Comparison of ENCODE assay signal across 21 mouse cellular contexts in genomic region chr4:87473331-87474039, GRCm38 (mm10).
A peak's percentile ranks its signal among the peaks of the same experiment; 100 is the strongest.
DNase-seq lines count a peak whose midpoint lies in the region; ATAC-seq lines count a peak whose summit lies in the region.
"Had no signal": no experiment of that assay in that cellular context is flagged by ENCODE, and none has a peak within 500 bp of the region (broad histone marks: within the 10 kb centered on the region; RNA-seq: fewer than 3 reads in every experiment).

No protein-coding gene starts in this region.

- no peaks in the 10 kb centered on the region for H3K36me3 ChIP-seq in forebrain, embryonic 15.5 days
- H3K36me3 ChIP-seq in forebrain, embryonic 10.5 days (replicated peaks), result no peaks in the 10 kb centered on the region
- H3K36me3 ChIP-seq in forebrain, embryonic 16.5 days (ENCODE audit: control insufficient read depth, insufficient read depth), result no peaks in the 10 kb centered on the region
- H3K36me3 ChIP-seq in liver, embryonic 12.5 days, result no peaks in the 10 kb centered on the region
- H3K36me3 ChIP-seq: embryonic facial prominence, embryonic 13.5 days; G1E; heart, embryonic 10.5 days; hindbrain, embryonic 15.5 days had no signal

- H3K9ac ChIP-seq in forebrain, embryonic 15.5 days (replicated peaks), result no peak overlapping the region
- H3K9ac ChIP-seq in forebrain, embryonic 16.5 days (replicated peaks; ENCODE audit: low read depth, low read length), result no peak overlapping the region
- H3K9ac ChIP-seq in liver, embryonic 12.5 days, result no peak overlapping the region
- H3K9ac ChIP-seq: embryonic facial prominence, embryonic 13.5 days; hindbrain, embryonic 15.5 days had no signal

- no peaks in the 10 kb centered on the region for H3K27me3 ChIP-seq in forebrain, embryonic 15.5 days
- no peaks in the 10 kb centered on the region for H3K27me3 ChIP-seq in forebrain, embryonic 10.5 days (ENCODE audit: poor library complexity, severe bottlenecking)
- no peaks in the 10 kb centered on the region for H3K27me3 ChIP-seq in forebrain, embryonic 16.5 days (replicated peaks; ENCODE audit: control insufficient read depth, insufficient read depth, low read length)
- no peaks in the 10 kb centered on the region for H3K27me3 ChIP-seq in liver, embryonic 12.5 days (replicated peaks)
- H3K27me3 ChIP-seq: embryonic facial prominence, embryonic 13.5 days; hindbrain, embryonic 15.5 days had no signal

- 87% methylated on average over 16 of the region's 16 CpGs for WGBS in forebrain, embryonic 15.5 days
- WGBS in forebrain, embryonic 10.5 days, result 90% methylated on average over 16 of the region's 16 CpGs
- 77% methylated on average over 16 of the region's 16 CpGs for WGBS in forebrain, embryonic 16.5 days
- WGBS in liver, embryonic 12.5 days (ENCODE audit: insufficient replicate concordance), result 75% methylated on average over 16 of the region's 16 CpGs

- DNase-seq in forebrain, embryonic 10.5 days (ENCODE audit: extremely low spot score, low spot score), result no peak
- peak; percentile 25 to 43 for DNase-seq in right cerebral cortex, postnatal 10 days (ENCODE audit: low spot score in 2 of 2)
- no peak for DNase-seq in right cerebral cortex, postnatal 4 days
- DNase-seq in kidney, adult 9 months, result no peak
- DNase-seq: adrenal gland, postnatal 25 days; cerebellum, adult 11 months; cerebellum, postnatal 36 days; gastrocnemius, postnatal 10 days; heart, postnatal 14 days; kidney, adult 11 months; kidney, postnatal 36 days; thymus, postnatal 25 days had no signal

- peaks cover 20% of the 10 kb centered on the region for H3K4me1 ChIP-seq in forebrain, embryonic 15.5 days
- peaks cover 24% of the 10 kb centered on the region for H3K4me1 ChIP-seq in forebrain, embryonic 10.5 days
- H3K4me1 ChIP-seq in forebrain, embryonic 16.5 days (replicated peaks; ENCODE audit: control insufficient read depth, insufficient read depth, low read length), result peaks cover 25% of the 10 kb centered on the region
- H3K4me1 ChIP-seq in liver, embryonic 12.5 days, result no peaks in the 10 kb centered on the region
- H3K4me1 ChIP-seq: heart, embryonic 10.5 days had no signal

- peak overlapping the region; percentile 78 for H3K27ac ChIP-seq in forebrain, embryonic 15.5 days (replicated peaks)
- H3K27ac ChIP-seq in forebrain, embryonic 10.5 days, result no peak overlapping the region
- peak overlapping the region; percentile 86 for H3K27ac ChIP-seq in forebrain, embryonic 16.5 days (ENCODE audit: low read length)
- H3K27ac ChIP-seq in liver, embryonic 12.5 days, result no peak overlapping the region
- H3K27ac ChIP-seq: embryonic facial prominence, embryonic 13.5 days; heart, embryonic 10.5 days; hindbrain, embryonic 15.5 days had no signal

- no peak overlapping the region for H3K4me3 ChIP-seq in forebrain, embryonic 15.5 days
- no peak overlapping the region for H3K4me3 ChIP-seq in forebrain, embryonic 10.5 days
- H3K4me3 ChIP-seq in forebrain, embryonic 16.5 days (replicated peaks; ENCODE audit: low read length), result no peak overlapping the region
- H3K4me3 ChIP-seq in liver, embryonic 12.5 days, result no peak overlapping the region
- H3K4me3 ChIP-seq: embryonic facial prominence, embryonic 13.5 days; heart, embryonic 10.5 days; hindbrain, embryonic 15.5 days had no signal

- H3K4me2 ChIP-seq in forebrain, embryonic 15.5 days (replicated peaks), result no peak overlapping the region
- no peak overlapping the region for H3K4me2 ChIP-seq in forebrain, embryonic 16.5 days (ENCODE audit: low read length)
- no peak overlapping the region for H3K4me2 ChIP-seq in liver, embryonic 12.5 days
- H3K4me2 ChIP-seq: embryonic facial prominence, embryonic 13.5 days; hindbrain, embryonic 15.5 days; liver, embryonic 11.5 days had no signal

- H3K9me3 ChIP-seq in forebrain, embryonic 15.5 days, result no peaks in the 10 kb centered on the region
- H3K9me3 ChIP-seq in forebrain, embryonic 10.5 days, result no peaks in the 10 kb centered on the region
- H3K9me3 ChIP-seq in forebrain, embryonic 16.5 days (ENCODE audit: control insufficient read depth, low read length), result no peaks in the 10 kb centered on the region
- H3K9me3 ChIP-seq in liver, embryonic 12.5 days (replicated peaks), result no peaks in the 10 kb centered on the region
- H3K9me3 ChIP-seq: embryonic facial prominence, embryonic 13.5 days; G1E; heart, embryonic 10.5 days; hindbrain, embryonic 15.5 days had no signal

- ATAC-seq in forebrain, embryonic 15.5 days (replicated peaks), result peak; percentile 65
- ATAC-seq in forebrain, embryonic 16.5 days, result peak; percentile 76
- ATAC-seq in liver, embryonic 12.5 days, result no peak
- no peak for ATAC-seq in inflammation-experienced regulatory T-cells, adult 6 months

Comparison
In these comparisons a context has a peak if more than half of its experiments do, and no peak if none do; other contexts are left out.
1. H3K27ac ChIP-seq: peak in forebrain, embryonic 15.5 days (single experiment) and forebrain, embryonic 16.5 days (single experiment); none in forebrain, embryonic 10.5 days (single experiment) and liver, embryonic 12.5 days (single experiment).
2. DNase-seq: peak in right cerebral cortex, postnatal 10 days (2 of 2); none in forebrain, embryonic 10.5 days (single experiment), right cerebral cortex, postnatal 4 days (single experiment) and kidney, adult 9 months (single experiment).
3. ATAC-seq: peak in forebrain, embryonic 15.5 days (single experiment) and forebrain, embryonic 16.5 days (single experiment); none in liver, embryonic 12.5 days (single experiment) and inflammation-experienced regulatory T-cells, adult 6 months (single experiment).